ENCODE assay signal across 18 mouse cellular contexts in the genomic region with DNA sequence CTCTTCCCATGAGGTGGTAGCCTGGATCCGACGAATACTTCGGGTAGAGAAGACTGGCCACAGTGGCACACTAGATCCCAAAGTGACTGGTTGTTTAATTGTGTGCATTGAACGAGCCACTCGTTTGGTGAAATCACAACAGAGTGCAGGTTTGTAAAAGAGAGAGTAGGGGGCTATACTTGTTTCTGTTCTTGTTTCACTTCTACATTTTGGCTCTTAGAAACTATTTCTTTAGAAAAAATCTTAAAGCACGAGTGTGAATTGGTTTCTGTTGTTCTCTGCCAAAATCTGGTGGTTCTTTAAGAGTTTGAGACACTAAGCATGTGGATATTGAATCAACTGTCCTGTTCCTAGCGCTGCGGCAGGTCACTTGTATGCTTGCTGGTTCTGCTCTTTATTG. TPM values are rescaled to one million over a fixed set of nuclear protein-coding genes. Genes with fewer than 3 reads are reported as not detected.
DNase-seq lines count a peak whose midpoint lies in the region; ATAC-seq and TF ChIP-seq lines count a peak whose summit lies in the region.
"Had no signal": no experiment of that assay in that cellular context is flagged by ENCODE, and none has a peak within 500 bp of the region (broad histone marks: within the 10 kb centered on the region; RNA-seq: fewer than 3 reads in every experiment).

No protein-coding gene starts in this region.

- H3K36me3 ChIP-seq in liver, embryonic 11.5 days (ENCODE audit: control insufficient read depth, insufficient read depth, low read length), result peaks cover 9% of the 10 kb centered on the region; the same call in 1 of the 2 replicates
- H3K36me3 ChIP-seq in ES-E14 (ENCODE audit: control insufficient read depth, insufficient read depth, low read length, poor library complexity, severe bottlenecking), result peaks cover 18% of the 10 kb centered on the region
- H3K36me3 ChIP-seq in liver, embryonic 14.5 days (replicated peaks; ENCODE audit: control insufficient read depth, insufficient read depth, low read depth), result peaks cover 25% of the 10 kb centered on the region
- 0 out of 2 replicates have a peak, but pooled peaks cover 3% of the 10 kb centered on the region for H3K36me3 ChIP-seq in midbrain, embryonic 15.5 days (replicated peaks)

- no peaks in the 10 kb centered on the region for H3K4me1 ChIP-seq in liver, embryonic 11.5 days (replicated peaks; ENCODE audit: control insufficient read depth, insufficient read depth, low read length)
- H3K4me1 ChIP-seq in ES-E14 (ENCODE audit: control insufficient read depth in 2 of 2, insufficient read depth in 2 of 2, low read length in 2 of 2, poor library complexity in 1 of 2), result no peaks in the 10 kb centered on the region
- H3K4me1 ChIP-seq in liver, embryonic 14.5 days (replicated peaks; ENCODE audit: control insufficient read depth in 2 of 2, insufficient read depth in 2 of 2, low read length in 1 of 2), result peaks cover 0 to 2% of the 10 kb centered on the region in 2 experiments; a peak in 1 of 4 replicates
- no peaks in the 10 kb centered on the region; the same call in 1 of the 2 replicates for H3K4me1 ChIP-seq in midbrain, embryonic 15.5 days
- H3K4me1 ChIP-seq: embryonic facial prominence, embryonic 10.5 days; heart, embryonic 12.5 days had no signal

- TF ChIP-seq CTCF in liver, embryonic 14.5 days (IDR thresholded peaks at IDR 0.05; ENCODE audit: low read depth), result no peak

- no peak for TF ChIP-seq EP300 in liver, embryonic 14.5 days (IDR thresholded peaks at IDR 0.05; ENCODE audit: low read depth)

- no peaks in the 10 kb centered on the region for H3K27me3 ChIP-seq in liver, embryonic 11.5 days (replicated peaks; ENCODE audit: control insufficient read depth, insufficient read depth, low read length)
- H3K27me3 ChIP-seq in liver, embryonic 14.5 days (ENCODE audit: control insufficient read depth, insufficient read depth, low read length), result no peaks in the 10 kb centered on the region
- H3K27me3 ChIP-seq in midbrain, embryonic 15.5 days (replicated peaks), result no peaks in the 10 kb centered on the region
- H3K27me3 ChIP-seq: forebrain, embryonic 13.5 days; heart, embryonic 12.5 days; hindbrain, embryonic 15.5 days had no signal

- WGBS in liver, embryonic 11.5 days, result 87% methylated on average over 8 of the region's 8 CpGs
- WGBS in liver, embryonic 14.5 days (ENCODE audit: insufficient replicate concordance), result 79% methylated on average over 8 of the region's 8 CpGs
- WGBS in midbrain, embryonic 15.5 days, result 94% methylated on average over 8 of the region's 8 CpGs

- no peak overlapping the region for H3K27ac ChIP-seq in liver, embryonic 11.5 days (ENCODE audit: low read depth, low read length)
- no peak overlapping the region for H3K27ac ChIP-seq in ES-E14 (ENCODE audit: insufficient read depth, low read depth, low read length, poor library complexity, severe bottlenecking)
- no peak overlapping the region for H3K27ac ChIP-seq in liver, embryonic 14.5 days
- no peak overlapping the region for H3K27ac ChIP-seq in midbrain, embryonic 15.5 days
- H3K27ac ChIP-seq: embryonic facial prominence, embryonic 10.5 days; forebrain, embryonic 13.5 days; hindbrain, embryonic 15.5 days had no signal

- no peak overlapping the region for H3K4me3 ChIP-seq in liver, embryonic 11.5 days (ENCODE audit: low read depth, low read length)
- peak overlapping the region in 1 of 2 experiments; percentile 43; a peak in 2 of 4 replicates for H3K4me3 ChIP-seq in ES-E14 (ENCODE audit: insufficient read depth in 1 of 2, low read depth in 1 of 2, low read length in 2 of 2, poor library complexity in 1 of 2, severe bottlenecking in 1 of 2)
- no peak overlapping the region for H3K4me3 ChIP-seq in liver, embryonic 14.5 days (ENCODE audit: insufficient read depth in 1 of 2, low read depth in 2 of 2, low read length in 2 of 2)
- no peak overlapping the region for H3K4me3 ChIP-seq in midbrain, embryonic 15.5 days
- H3K4me3 ChIP-seq: embryonic facial prominence, embryonic 10.5 days; forebrain, embryonic 13.5 days; heart, embryonic 12.5 days; hindbrain, embryonic 15.5 days had no signal

- H3K9ac ChIP-seq in liver, embryonic 11.5 days (ENCODE audit: low read depth, low read length), result no peak overlapping the region
- H3K9ac ChIP-seq in ES-E14 (ENCODE audit: insufficient read depth, low read depth, low read length, poor library complexity, severe bottlenecking), result peak overlapping the region; percentile 5; the same call in 1 of the 2 replicates
- H3K9ac ChIP-seq in liver, embryonic 14.5 days (replicated peaks), result no peak overlapping the region
- H3K9ac ChIP-seq in midbrain, embryonic 15.5 days, result no peak overlapping the region
- H3K9ac ChIP-seq: forebrain, embryonic 13.5 days; forebrain, postnatal 0 days; heart, embryonic 12.5 days; hindbrain, embryonic 15.5 days had no signal

- H3K9me3 ChIP-seq in liver, embryonic 11.5 days (ENCODE audit: control insufficient read depth, low read length), result no peaks in the 10 kb centered on the region
- no peaks in the 10 kb centered on the region for H3K9me3 ChIP-seq in ES-E14 (ENCODE audit: control insufficient read depth, insufficient read depth, low read depth, low read length)
- no peaks in the 10 kb centered on the region for H3K9me3 ChIP-seq in liver, embryonic 14.5 days (ENCODE audit: control insufficient read depth, low read length)
- H3K9me3 ChIP-seq in midbrain, embryonic 15.5 days, result no peaks in the 10 kb centered on the region
- H3K9me3 ChIP-seq: embryonic facial prominence, embryonic 10.5 days; forebrain, embryonic 13.5 days; heart, embryonic 12.5 days; hindbrain, embryonic 15.5 days had no signal

- peak overlapping the region; percentile 46 for H3K4me2 ChIP-seq in liver, embryonic 11.5 days
- H3K4me2 ChIP-seq in liver, embryonic 14.5 days (ENCODE audit: low read depth), result peak overlapping the region; percentile 74
- no peak overlapping the region for H3K4me2 ChIP-seq in midbrain, embryonic 15.5 days
- H3K4me2 ChIP-seq: forebrain, embryonic 13.5 days; heart, embryonic 12.5 days; hindbrain, embryonic 15.5 days had no signal

- DNase-seq in liver, embryonic 11.5 days (ENCODE audit: low spot score), result no peak
- DNase-seq in liver, result no peak
- no peak for DNase-seq in ES-E14 (ENCODE audit: low read depth, low spot score)
- DNase-seq in liver, embryonic 14.5 days (ENCODE audit: low read depth in 3 of 3, low spot score in 3 of 3), result no peak
- no peak for DNase-seq in kidney, postnatal 36 days
- DNase-seq in heart, postnatal 4 days, result no peak
- DNase-seq: adrenal gland, postnatal 14 days; cerebellum, adult 2 months; cerebellum, postnatal 10 days; forebrain, postnatal 0 days; gastrocnemius, postnatal 14 days had no signal

- in situ Hi-C loops in ES-E14 (cut with MboI; ENCODE audit: low sequenced_read_pairs in 2 of 2, unreplicated experiment in 2 of 2), result no loop called here

- ATAC-seq in liver, embryonic 11.5 days (replicated peaks; ENCODE audit: low FRiP score), result no peak
- no peak for ATAC-seq in liver, embryonic 14.5 days (ENCODE audit: insufficient read depth)
- no peak for ATAC-seq in midbrain, embryonic 15.5 days (replicated peaks)
- ATAC-seq: activated CD4-positive, CD25-positive, alpha-beta regulatory T cell, adult 4 months; forebrain, embryonic 13.5 days; forebrain, postnatal 0 days; Patski had no signal

TF ChIP-seq in ES-E14, 5 proteins besides CTCF, POLR2A, EP300 and RAD21:
- no peak for TF ChIP-seq HCFC1 (IDR thresholded peaks at IDR 0.05; ENCODE audit: borderline replicate concordance, insufficient read depth, low read length)
- no peak for TF ChIP-seq ZC3H11A (IDR thresholded peaks at IDR 0.05; ENCODE audit: borderline replicate concordance, low read depth, low read length)
- no peak for TF ChIP-seq ZNF384 (IDR thresholded peaks at IDR 0.05; ENCODE audit: low read depth, low read length)
- TF ChIP-seq CHD2 (IDR thresholded peaks at IDR 0.05; ENCODE audit: low read depth, low read length), result no peak
- no peak for TF ChIP-seq MAFK (IDR thresholded peaks at IDR 0.05; ENCODE audit: insufficient read depth, low read depth, low read length)

RNA-seq across cellular contexts. Expression of gene Dkc1, which starts 3.1 kb away (rescaled TPM):
- 208 and 220 TPM in 2 replicates for polyA plus RNA-seq in liver, embryonic 11.5 days (2014; fragmentation: Nextera tagmentation; extraction: Ambion mirVana)
- total RNA-seq in ES-E14 (2012; rRNA removed), result 190 and 231 TPM in 2 replicates
- 31.9 and 48.1 TPM in 2 replicates for polyA plus RNA-seq in liver, embryonic 14.5 days (2012; rRNA removed)
- polyA plus RNA-seq in liver, embryonic 14.5 days (2014; fragmentation: Nextera tagmentation; extraction: Ambion mirVana), result 69.3 and 82.8 TPM in 2 replicates
- 58.5 and 59.8 TPM in 2 replicates for polyA plus RNA-seq in midbrain, embryonic 15.5 days (2015; fragmentation: Nextera tagmentation; extraction: Ambion mirVana)
- total RNA-seq in heart, postnatal 4 days (2021), result 10 to 100 TPM; 31.9 to 33.6 TPM

RNA-seq across cellular contexts. Expression of gene Gab3, which starts 13.5 kb away (rescaled TPM):
- polyA plus RNA-seq in liver, embryonic 11.5 days (2014; fragmentation: Nextera tagmentation; extraction: Ambion mirVana), result 1.1 and 1.3 TPM in 2 replicates
- 0.31 and 0.58 TPM in 2 replicates for total RNA-seq in ES-E14 (2012; rRNA removed)
- 0.57 and 0.63 TPM in 2 replicates for polyA plus RNA-seq in liver, embryonic 14.5 days (2012; rRNA removed)
- polyA plus RNA-seq in liver, embryonic 14.5 days (2014; fragmentation: Nextera tagmentation; extraction: Ambion mirVana), result 0.56 and 0.69 TPM in 2 replicates
- polyA plus RNA-seq in midbrain, embryonic 15.5 days (2015; fragmentation: Nextera tagmentation; extraction: Ambion mirVana), result 2.6 and 3.0 TPM in 2 replicates
- 1 to 10 TPM; 2.0 to 2.5 TPM for total RNA-seq in heart, postnatal 4 days (2021)

RNA-seq across cellular contexts. Expression of gene Mpp1, which starts 32.0 kb away (rescaled TPM):
- 45.7 and 53.6 TPM in 2 replicates for polyA plus RNA-seq in liver, embryonic 11.5 days (2014; fragmentation: Nextera tagmentation; extraction: Ambion mirVana)
- total RNA-seq in ES-E14 (2012; rRNA removed), result 13.8 and 25.1 TPM in 2 replicates
- 44.1 and 63.9 TPM in 2 replicates for polyA plus RNA-seq in liver, embryonic 14.5 days (2012; rRNA removed)
- 90.4 and 97.8 TPM in 2 replicates for polyA plus RNA-seq in liver, embryonic 14.5 days (2014; fragmentation: Nextera tagmentation; extraction: Ambion mirVana)
- 20.6 and 22.5 TPM in 2 replicates for polyA plus RNA-seq in midbrain, embryonic 15.5 days (2015; fragmentation: Nextera tagmentation; extraction: Ambion mirVana)
- 10 to 100 TPM; 20.0 to 28.5 TPM for total RNA-seq in heart, postnatal 4 days (2021)
